Mouse (Mus musculus) hindbrain, embryonic 15.5 days (tissue): ENCODE measurements around the gene Igfbp1. TPM values are rescaled to one million over a fixed set of nuclear protein-coding genes. Genes with fewer than 3 reads are reported as not detected.

Source experiments
- ATAC-seq: fragments of 200-750 bp; cut with Nextera tagmentation; 2 replicates; pipeline ENCODE4 v1.8.0; 2017; ENCODE audit warnings: low read depth, moderate number of reproducible peaks, moderate TSS enrichment; ENCODE audit not compliant: low FRiP score
- H3K27ac ChIP-seq: fragments of 300-500 bp; sonication (generic); replicated peaks from 2 replicates; pipeline ENCODE4 v1.5.1; 2015; ENCODE audit warnings: mild to moderate bottlenecking, inconsistent platforms
- H3K27me3 ChIP-seq: fragments of 300-500 bp; sonication (generic); 2 replicates; pipeline ENCODE4 v1.6.1; 2015; ENCODE audit warnings: control low read depth, inconsistent platforms
- H3K36me3 ChIP-seq: fragments of 300-500 bp; sonication (generic); 2 replicates; pipeline ENCODE4 v1.6.1; 2015; ENCODE audit warnings: control low read depth, inconsistent platforms
- H3K4me1 ChIP-seq: fragments of 300-500 bp; sonication (generic); replicated peaks from 2 replicates; pipeline ENCODE4 v1.6.1; 2015; ENCODE audit warnings: control low read depth, inconsistent platforms
- H3K4me2 ChIP-seq: fragments of 300-500 bp; sonication (generic); 2 replicates; pipeline ENCODE4 v1.6.1; 2015; ENCODE audit warnings: moderate library complexity, mild to moderate bottlenecking, inconsistent platforms
- H3K4me3 ChIP-seq: fragments of 300-500 bp; sonication (generic); 2 replicates; pipeline ENCODE4 v1.5.1; 2015; ENCODE audit warnings: mild to moderate bottlenecking, inconsistent platforms
- H3K9ac ChIP-seq: fragments of 300-500 bp; sonication (generic); 2 replicates; pipeline ENCODE4 v1.6.1; 2015; ENCODE audit warnings: inconsistent platforms
- H3K9me3 ChIP-seq: fragments of 300-500 bp; sonication (generic); 2 replicates; pipeline ENCODE4 v1.6.1; 2016; ENCODE audit warnings: control low read depth, inconsistent platforms
- WGBS: fragments of 180-500 bp; shearing (Covaris S2); methylation state at CpG from one replicate; pipeline ENCODE4 v1.1.7; 2015; 5-methylcytosine and 5-hydroxymethylcytosine counted together
- polyA plus RNA-seq: library from polyadenylated mRNA; unstranded; fragments of >200 nt; fragmentation: Nextera tagmentation; extraction: Ambion mirVana; gene quantifications from 2 replicates; pipeline ENCODE4 v1.2.1, GENCODE M21; 2015

Gene Igfbp1
- polyA plus RNA-seq, 1 experiment from 2014 or later: 0.13 TPM

GRCm38 (mm10) chr11:7169645-7170044, 27.9 kb upstream of the Igfbp1 start:
- Histone ChIP-seq H3K36me3 (peaks cover 36% of the 10 kb centered on the region), H3K4me2 (no peak overlapping the region), H3K4me3 (no peak overlapping the region), H3K9ac (no peak overlapping the region), H3K9me3 (no peaks in the 10 kb centered on the region), H3K4me1 (no peaks in the 10 kb centered on the region), H3K27ac (no peak overlapping the region), H3K27me3 (no peaks in the 10 kb centered on the region)
- WGBS: 88% methylated on average over 1 of the region's 1 CpGs
- no peak for ATAC-seq

- no peak for ATAC-seq
- H3K4me3 ChIP-seq: no peak overlapping the region
- no peak overlapping the region for H3K4me2 ChIP-seq
- H3K27me3 ChIP-seq: no peaks in the 10 kb centered on the region
- no peaks in the 10 kb centered on the region for H3K9me3 ChIP-seq
- peaks cover 19% of the 10 kb centered on the region for H3K36me3 ChIP-seq
- no peaks in the 10 kb centered on the region for H3K4me1 ChIP-seq
- 84% methylated on average over 6 of the region's 6 CpGs for WGBS
- H3K27ac ChIP-seq: no peak overlapping the region
- H3K9ac ChIP-seq: no peak overlapping the region
These were observed 23.9 kb upstream of the Igfbp1 start for GRCm38 (mm10) chr11:7173664-7174063.

- 84% methylated on average over 4 of the region's 4 CpGs for WGBS
- Histone ChIP-seq H3K9me3 (no peaks in the 10 kb centered on the region), H3K4me2 (no peak overlapping the region), H3K27me3 (no peaks in the 10 kb centered on the region), H3K36me3 (no peaks in the 10 kb centered on the region), H3K4me3 (no peak overlapping the region), H3K4me1 (no peaks in the 10 kb centered on the region; the same call in 1 of the 2 replicates), H3K9ac (no peak overlapping the region), H3K27ac (no peak overlapping the region)
- ATAC-seq: no peak
These were observed 18.9 kb upstream of the Igfbp1 start for GRCm38 (mm10) chr11:7178724-7179123.

GRCm38 (mm10) chr11:7179276-7179675, 18.3 kb upstream of the Igfbp1 start:
- H3K4me1 ChIP-seq: no peaks in the 10 kb centered on the region; the same call in 1 of the 2 replicates
- ATAC-seq: no peak
- H3K27me3 ChIP-seq: no peaks in the 10 kb centered on the region
- H3K36me3 ChIP-seq: no peaks in the 10 kb centered on the region
- H3K4me3 ChIP-seq: no peak overlapping the region
- no peak overlapping the region for H3K4me2 ChIP-seq
- no peak overlapping the region for H3K9ac ChIP-seq
- no peaks in the 10 kb centered on the region for H3K9me3 ChIP-seq
- H3K27ac ChIP-seq: no peak overlapping the region
- 81% methylated on average over 2 of the region's 2 CpGs for WGBS

GRCm38 (mm10) chr11:7182409-7183042, 15.1 kb upstream of the Igfbp1 start:
- 27% methylated on average over 8 of the region's 8 CpGs for WGBS
- no peak for ATAC-seq

GRCm38 (mm10) chr11:7184420-7184819, 13.2 kb upstream of the Igfbp1 start:
- 61% methylated on average over 1 of the region's 1 CpGs for WGBS
- no peaks in the 10 kb centered on the region for H3K9me3 ChIP-seq
- no peak for ATAC-seq
- no peak overlapping the region for H3K4me2 ChIP-seq
- H3K4me1 ChIP-seq: no peaks in the 10 kb centered on the region; the same call in 1 of the 2 replicates
- H3K4me3 ChIP-seq: no peak overlapping the region
- H3K36me3 ChIP-seq: no peaks in the 10 kb centered on the region
- H3K9ac ChIP-seq: no peak overlapping the region
- no peak overlapping the region for H3K27ac ChIP-seq
- no peaks in the 10 kb centered on the region for H3K27me3 ChIP-seq

More at GRCm38 (mm10) chr11:7182409-7183042, 15.1 kb upstream of the Igfbp1 start:
- Histone ChIP-seq H3K9ac (no peak overlapping the region), H3K27me3 (no peaks in the 10 kb centered on the region), H3K4me1 (no peaks in the 10 kb centered on the region; the same call in 1 of the 2 replicates), H3K4me3 (no peak overlapping the region), H3K9me3 (no peaks in the 10 kb centered on the region), H3K36me3 (no peaks in the 10 kb centered on the region), H3K4me2 (no peak overlapping the region), H3K27ac (no peak overlapping the region)

- Histone ChIP-seq H3K9me3 (no peaks in the 10 kb centered on the region), H3K4me3 (no peak overlapping the region), H3K36me3 (no peaks in the 10 kb centered on the region), H3K9ac (no peak overlapping the region), H3K27ac (no peak overlapping the region), H3K4me2 (no peak overlapping the region), H3K27me3 (no peaks in the 10 kb centered on the region), H3K4me1 (no peaks in the 10 kb centered on the region; the same call in 1 of the 2 replicates)
- ATAC-seq: no peak
- WGBS: 73% methylated on average over 8 of the region's 8 CpGs
These were observed 10.1 kb upstream of the Igfbp1 start for GRCm38 (mm10) chr11:7187472-7187871.

- no peak for ATAC-seq
- WGBS: 90% methylated on average over 13 of the region's 13 CpGs
These were observed 9.1 kb upstream of the Igfbp1 start, which contains the start of gene Gm11985 for GRCm38 (mm10) chr11:7188469-7188868. Gm11985 (minus strand) TSS chr11:7188569.

GRCm38 (mm10) chr11:7192710-7193109, 4.9 kb upstream of the Igfbp1 start:
- Histone ChIP-seq H3K9ac (no peak overlapping the region), H3K4me3 (no peak overlapping the region), H3K27ac (no peak overlapping the region), H3K4me1 (no peaks in the 10 kb centered on the region), H3K36me3 (no peaks in the 10 kb centered on the region), H3K4me2 (no peak overlapping the region), H3K9me3 (no peaks in the 10 kb centered on the region), H3K27me3 (no peaks in the 10 kb centered on the region)
- ATAC-seq: no peak
- WGBS: 72% methylated on average over 6 of the region's 6 CpGs

More at GRCm38 (mm10) chr11:7188469-7188868, 9.1 kb upstream of the Igfbp1 start, which contains the start of gene Gm11985:
- Histone ChIP-seq H3K9ac (no peak within 1 kb of the TSS), H3K36me3 (no peaks in the 10 kb centered on the region), H3K27ac (no peak within 1 kb of the TSS), H3K4me1 (no peaks in the 10 kb centered on the region), H3K9me3 (no peaks in the 10 kb centered on the region), H3K4me3 (no peak within 1 kb of the TSS), H3K4me2 (no peak within 1 kb of the TSS), H3K27me3 (no peaks in the 10 kb centered on the region)

GRCm38 (mm10) chr11:7193134-7193533, 4.4 kb upstream of the Igfbp1 start:
- no peak overlapping the region for H3K9ac ChIP-seq
- no peaks in the 10 kb centered on the region for H3K27me3 ChIP-seq
- H3K4me1 ChIP-seq: no peaks in the 10 kb centered on the region
- H3K4me2 ChIP-seq: no peak overlapping the region
- H3K36me3 ChIP-seq: no peaks in the 10 kb centered on the region
- H3K9me3 ChIP-seq: no peaks in the 10 kb centered on the region
- no peak for ATAC-seq
- no peak overlapping the region for H3K4me3 ChIP-seq
- H3K27ac ChIP-seq: no peak overlapping the region
- 83% methylated on average over 9 of the region's 9 CpGs for WGBS

GRCm38 (mm10) chr11:7194432-7195311, 2.9 kb upstream of the Igfbp1 start:
- no peak overlapping the region for H3K4me3 ChIP-seq
- H3K27me3 ChIP-seq: no peaks in the 10 kb centered on the region
- H3K36me3 ChIP-seq: no peaks in the 10 kb centered on the region
- H3K9me3 ChIP-seq: no peaks in the 10 kb centered on the region
- ATAC-seq: no peak
- H3K9ac ChIP-seq: no peak overlapping the region
- no peaks in the 10 kb centered on the region for H3K4me1 ChIP-seq
- 97% methylated on average over 10 of the region's 10 CpGs for WGBS
- H3K27ac ChIP-seq: no peak overlapping the region
- no peak overlapping the region for H3K4me2 ChIP-seq

GRCm38 (mm10) chr11:7195312-7195685, 2.3 kb upstream of the Igfbp1 start:
- H3K4me2 ChIP-seq: no peak overlapping the region
- H3K9me3 ChIP-seq: no peaks in the 10 kb centered on the region
- H3K4me3 ChIP-seq: no peak overlapping the region
- ATAC-seq: no peak
- whole genome bisulfite sequencing: 93% methylated on average over 4 of the region's 4 CpGs
- H3K9ac ChIP-seq: no peak overlapping the region
- H3K36me3 ChIP-seq: no peaks in the 10 kb centered on the region
- no peak overlapping the region for H3K27ac ChIP-seq
- H3K4me1 ChIP-seq: no peaks in the 10 kb centered on the region
- no peaks in the 10 kb centered on the region for H3K27me3 ChIP-seq
